Mouse (Mus musculus) CH12F3 (cell line): ENCODE results near the gene Adgrv1.

Experiments
- in situ Hi-C: fragments of 300-500 bp; cut with MboI; formaldehyde crosslinking; loops from 2 replicates; pipeline ENCODE4 v1.14.3; 2020; ENCODE audit warnings: low sequenced_read_pairs

The Adgrv1 gene

GRCm38 (mm10) chr13:81176071-81176470 is 456.9 kb downstream of the Adgrv1 start:
- in situ Hi-C loops: no loop called here

DNA sequence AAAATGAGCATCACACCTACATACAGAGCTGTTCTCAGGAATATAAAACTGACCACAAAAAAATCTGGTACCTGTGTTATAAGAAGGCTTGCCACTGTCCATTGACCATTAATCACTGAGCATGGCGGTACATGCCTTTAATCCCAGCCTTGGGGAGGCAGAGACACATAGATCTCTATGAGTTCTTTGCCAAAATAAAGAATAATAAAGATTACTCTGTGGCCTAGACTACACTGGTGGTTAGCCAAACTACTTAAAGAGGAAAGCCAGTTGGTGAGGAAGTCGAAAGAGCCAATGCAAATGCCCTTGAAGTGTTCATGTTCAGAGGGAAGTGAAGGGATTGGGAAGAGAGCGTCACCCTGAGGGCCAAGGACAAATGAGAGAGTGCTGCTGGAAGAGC is 461.8 kb downstream of the Adgrv1 start:
- in situ Hi-C loops: no loop called here

- in situ Hi-C loops: no loop called here
Measured at GRCm38 (mm10) chr13:81167450-81167849, 465.5 kb downstream of the Adgrv1 start.

DNA sequence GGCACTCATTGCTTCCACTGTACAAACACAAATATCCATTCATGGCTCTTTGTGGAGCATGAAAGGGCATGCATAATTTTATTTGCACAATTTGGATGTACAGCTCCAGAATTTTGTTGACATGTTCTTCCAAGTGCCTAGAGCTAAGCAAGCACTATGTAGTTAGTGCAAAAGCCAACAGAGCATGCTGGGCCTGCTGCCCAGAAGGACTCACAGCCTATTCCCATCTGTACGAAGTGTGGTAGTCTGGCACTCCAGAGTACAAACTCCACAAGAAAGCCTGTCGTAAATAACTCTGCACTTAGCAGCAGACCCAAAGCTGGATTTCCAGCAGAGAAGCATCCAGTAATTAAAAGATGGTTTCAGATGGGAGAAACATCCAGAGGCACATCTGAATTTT is 473.1 kb downstream of the Adgrv1 start:
- in situ Hi-C loops: no loop called here

GRCm38 (mm10) chr13:81155322-81155721 is 477.6 kb downstream of the Adgrv1 start:
- in situ Hi-C loops: no loop called here

GRCm38 (mm10) chr13:81144434-81144833 is 488.5 kb downstream of the Adgrv1 start:
- in situ Hi-C loops: no loop called here

GRCm38 (mm10) chr13:81142268-81142884 is 490.6 kb downstream of the Adgrv1 start:
- in situ Hi-C loops: no loop called here

- in situ Hi-C loops: no loop called here
Measured at GRCm38 (mm10) chr13:81136652-81137422, 496.1 kb downstream of the Adgrv1 start.

- in situ Hi-C loops: no loop called here
Measured at GRCm38 (mm10) chr13:81135953-81136352, 497.0 kb downstream of the Adgrv1 start.

GRCm38 (mm10) chr13:81134412-81134811 is 498.5 kb downstream of the Adgrv1 start:
- in situ Hi-C loops: no loop called here

GRCm38 (mm10) chr13:81133336-81133735 is 499.6 kb downstream of the Adgrv1 start:
- in situ Hi-C loops: no loop called here

DNA sequence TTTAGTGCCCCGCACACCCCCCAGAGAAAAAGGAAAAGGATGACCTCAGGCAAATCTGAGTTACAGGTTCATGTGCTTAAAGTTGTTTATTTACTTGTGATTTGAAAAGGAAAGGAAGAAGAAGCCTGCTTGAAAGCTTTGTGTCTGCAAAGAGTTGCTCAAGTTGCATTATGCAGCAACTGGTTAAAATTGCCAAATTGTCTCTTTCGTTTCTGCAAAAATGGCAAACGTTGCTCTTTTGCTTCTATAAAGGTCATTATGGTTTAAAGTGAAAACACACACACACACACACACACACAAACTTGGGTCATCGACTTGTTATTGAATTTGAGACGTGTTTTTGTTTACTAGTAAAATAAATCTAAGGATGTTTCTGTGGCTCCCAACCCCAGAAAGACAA is 500.3 kb downstream of the Adgrv1 start:
- in situ Hi-C loops: no loop called here

DNA sequence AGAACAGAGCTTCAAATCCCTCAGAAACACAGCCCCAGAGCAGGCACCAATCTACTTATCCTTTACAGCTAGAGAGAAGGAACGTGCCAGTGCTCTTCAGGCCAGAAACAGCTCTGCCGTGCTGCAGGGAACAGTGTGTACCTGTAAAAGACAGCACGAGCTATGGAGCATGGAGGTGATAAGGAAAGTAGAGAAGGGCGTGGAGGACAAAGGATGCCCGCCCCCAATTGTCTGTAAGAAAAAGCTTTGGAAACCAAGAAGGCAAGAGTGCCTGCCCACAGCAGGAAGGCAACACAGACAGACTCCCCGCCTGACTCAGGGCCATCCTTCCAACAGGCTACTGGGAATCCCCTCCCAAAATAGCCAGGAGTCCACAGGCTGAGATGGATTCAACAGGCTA is 501.1 kb downstream of the Adgrv1 start:
- in situ Hi-C loops: no loop called here

DNA sequence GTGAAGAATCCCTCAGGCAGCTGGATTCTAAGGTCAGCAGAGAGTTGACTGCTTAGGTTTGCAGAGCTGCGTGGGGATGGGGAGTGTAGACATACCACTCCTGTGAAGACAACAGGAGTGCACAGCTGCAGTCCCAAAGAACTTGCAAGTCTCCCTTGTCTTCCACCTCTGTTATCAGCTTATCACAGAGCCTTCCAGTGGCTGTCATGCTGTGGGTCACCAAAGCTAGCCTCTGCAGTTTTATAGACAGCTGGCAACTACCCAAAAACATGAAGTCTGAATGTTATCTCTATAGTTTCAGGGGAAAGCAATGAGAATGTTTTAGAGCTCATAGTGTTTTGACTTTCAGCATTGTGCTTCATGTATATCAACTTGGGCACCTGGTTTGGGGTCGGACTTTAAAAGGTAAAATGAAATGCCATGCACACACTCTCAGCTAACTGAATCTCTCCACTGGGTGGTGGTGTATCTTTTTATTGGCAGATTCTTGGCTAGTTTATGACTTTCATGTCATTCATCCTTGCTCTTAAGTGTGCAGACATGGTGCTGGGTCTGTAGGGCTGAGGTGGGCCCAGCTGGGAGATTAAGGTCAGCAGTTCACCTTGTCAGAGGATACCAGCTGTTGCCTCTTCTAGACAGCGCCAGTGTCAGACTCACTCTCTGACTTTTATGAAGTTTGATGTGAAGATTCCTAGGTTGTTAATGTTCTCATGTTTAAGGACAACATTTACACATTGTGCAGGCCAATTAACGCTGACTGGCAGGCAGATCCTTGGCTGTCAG is 502.0 kb downstream of the Adgrv1 start:
- in situ Hi-C loops: no loop called here

GRCm38 (mm10) chr13:81125846-81126245 is 507.1 kb downstream of the Adgrv1 start:
- in situ Hi-C loops: no loop called here

DNA sequence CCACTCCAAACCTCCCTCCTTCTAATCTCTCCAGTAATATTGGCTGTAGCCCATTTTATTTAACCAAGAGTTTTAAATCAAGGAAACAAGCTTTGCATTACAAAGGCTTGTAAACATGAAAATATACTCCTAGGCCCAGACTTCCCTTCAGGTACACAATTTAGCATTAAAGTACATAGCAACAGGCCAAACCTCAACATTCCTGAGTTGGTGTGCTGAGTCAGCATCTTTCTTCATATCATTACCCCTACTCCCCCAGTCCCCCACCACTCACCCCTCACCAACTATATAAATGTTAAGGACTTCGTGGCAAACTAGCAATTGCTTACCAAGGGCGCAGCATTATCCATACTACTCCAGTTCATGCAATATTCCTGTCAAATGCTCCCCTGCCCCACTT is 510.7 kb downstream of the Adgrv1 start:
- in situ Hi-C loops: no loop called here

GRCm38 (mm10) chr13:81110479-81110878 is 522.5 kb downstream of the Adgrv1 start:
- in situ Hi-C loops: no loop called here

- in situ Hi-C loops: no loop called here
Measured at GRCm38 (mm10) chr13:81109676-81110075, 523.3 kb downstream of the Adgrv1 start.

GRCm38 (mm10) chr13:81108526-81109302 is 524.2 kb downstream of the Adgrv1 start:
- in situ Hi-C loops: no loop called here

DNA sequence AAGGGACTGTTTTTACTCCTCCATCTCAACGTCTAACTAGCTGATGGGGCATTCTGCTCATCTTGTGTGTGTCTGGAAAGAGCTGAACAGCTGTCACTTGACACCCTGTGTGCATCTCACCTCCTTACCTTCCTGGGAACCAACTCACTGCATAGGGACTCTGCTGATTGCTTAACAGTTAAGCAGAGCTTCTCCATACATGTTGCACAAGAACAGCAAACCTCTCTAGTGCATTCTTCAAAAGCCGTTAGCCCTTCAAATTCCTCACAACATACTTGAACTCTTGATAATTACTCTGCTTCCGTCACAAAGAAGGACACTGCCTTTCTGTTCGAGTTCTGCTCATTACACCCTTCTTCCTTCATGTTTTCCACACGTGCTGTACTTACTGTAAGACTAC is 525.5 kb downstream of the Adgrv1 start:
- in situ Hi-C loops: no loop called here

DNA sequence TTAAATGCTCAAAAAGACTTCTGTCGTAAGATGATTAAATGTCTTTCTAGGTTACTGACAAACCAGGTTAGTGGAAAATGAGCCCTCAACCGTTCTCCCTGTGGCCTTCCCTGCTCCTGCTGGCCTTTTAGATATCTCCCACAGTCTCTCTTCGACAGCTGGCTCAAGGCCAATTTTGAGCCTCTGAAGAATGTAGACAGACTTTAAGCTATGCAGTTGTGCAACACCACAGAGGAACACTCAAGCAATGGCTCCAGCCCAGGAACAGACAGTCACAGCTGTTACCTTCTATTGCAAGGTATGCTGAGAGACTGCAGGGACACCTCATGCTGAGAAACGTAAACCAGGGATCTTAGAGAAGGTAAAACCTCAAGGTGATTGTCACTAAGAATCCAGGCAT is 529.2 kb downstream of the Adgrv1 start:
- in situ Hi-C loops: no loop called here
